Mouse (Mus musculus) limb, embryonic 11.5 days (tissue): ENCODE measurements around the gene Uevld. TPM values are rescaled to one million over a fixed set of nuclear protein-coding genes. Genes with fewer than 3 reads are reported as not detected.

Experiments used
- ATAC-seq: fragments of 200-750 bp; cut with Nextera tagmentation; 2 replicates; pipeline ENCODE4 v1.8.0; 2017; ENCODE audit warnings: low read depth; ENCODE audit not compliant: insufficient number of reproducible peaks, low FRiP score, low TSS enrichment
- DNase-seq: peaks from one replicate; pipeline ENCODE4 v3.0.0-alpha.2; 2015; ENCODE audit warnings: low spot score
- H3K27ac ChIP-seq: fragments of 300-500 bp; sonication (generic); replicated peaks from 2 replicates; pipeline ENCODE4 v1.5.1; 2014; ENCODE audit warnings: low read depth, mild to moderate bottlenecking, low read length
- H3K27me3 ChIP-seq: fragments of 300-500 bp; sonication (generic); 2 replicates; pipeline ENCODE4 v1.6.1; 2014; ENCODE audit warnings: mild to moderate bottlenecking, low read length, mixed read lengths; ENCODE audit not compliant: control insufficient read depth, insufficient read depth
- H3K36me3 ChIP-seq: fragments of 300-500 bp; sonication (generic); 2 replicates; pipeline ENCODE4 v1.6.1; 2014; ENCODE audit warnings: mild to moderate bottlenecking, low read length, moderate library complexity, mixed read lengths; ENCODE audit not compliant: control insufficient read depth, insufficient read depth
- H3K4me1 ChIP-seq: fragments of 300-500 bp; sonication (generic); 2 replicates; pipeline ENCODE4 v1.6.1; 2014; ENCODE audit warnings: low read length, mixed read lengths; ENCODE audit not compliant: control insufficient read depth, insufficient read depth
- H3K4me2 ChIP-seq: fragments of 300-500 bp; sonication (generic); 2 replicates; pipeline ENCODE4 v1.6.1; 2014; ENCODE audit warnings: low read depth, mild to moderate bottlenecking, moderate library complexity; ENCODE audit not compliant: severe bottlenecking
- H3K4me3 ChIP-seq: fragments of 300-500 bp; sonication (generic); 2 replicates; pipeline ENCODE4 v1.5.1; 2014; ENCODE audit warnings: low read depth, low read length
- H3K9ac ChIP-seq: fragments of 300-500 bp; sonication (generic); 2 replicates; pipeline ENCODE4 v1.6.1; 2014; ENCODE audit warnings: mild to moderate bottlenecking, low read length
- H3K9me3 ChIP-seq: fragments of 300-500 bp; sonication (generic); 2 replicates; pipeline ENCODE4 v1.6.1; 2016; ENCODE audit warnings: low read length; ENCODE audit not compliant: control insufficient read depth
- WGBS: fragments of 180-500 bp; shearing (Covaris S2); extraction: QIAGEN DNeasy Blood & Tissue Kit; methylation state at CpG from one replicate; pipeline ENCODE4 v1.1.7; 2014; 5-methylcytosine and 5-hydroxymethylcytosine counted together
- polyA plus RNA-seq: library from polyadenylated mRNA; unstranded; fragments of >200 nt; fragmentation: Nextera tagmentation; extraction: Ambion mirVana; gene quantifications from 2 replicates; pipeline ENCODE4 v1.2.1, GENCODE M21; 2014

Gene Uevld
- 14.3 and 15.2 TPM in 2 replicates for polyA plus RNA-seq

- no peaks in the 10 kb centered on the region for H3K9me3 ChIP-seq
- no peak within 1 kb of the TSS for H3K27ac ChIP-seq
- H3K4me2 ChIP-seq = peak within 1 kb of the TSS; percentile 65
- ATAC-seq = peak; percentile 92
- 2% methylated on average over 51 of the region's 51 CpGs for WGBS
- peak within 1 kb of the TSS; percentile 69 for H3K4me3 ChIP-seq
- H3K9ac ChIP-seq = peak within 1 kb of the TSS; percentile 72
- peak; percentile 98 for DNase-seq
- no peaks in the 10 kb centered on the region for H3K4me1 ChIP-seq
- H3K36me3 ChIP-seq = no peaks in the 10 kb centered on the region
- no peaks in the 10 kb centered on the region for H3K27me3 ChIP-seq
Observed at GRCm38 (mm10) chr7:46957831-46958691, at the start of gene Uevld. Uevld (minus strand) TSS chr7:46958527.

- Histone ChIP-seq H3K4me3 (peak overlapping the region; percentile 57), H3K9me3 (no peaks in the 10 kb centered on the region), H3K36me3 (no peaks in the 10 kb centered on the region), H3K4me2 (peak overlapping the region; percentile 73), H3K27ac (no peak overlapping the region), H3K4me1 (peaks cover 5% of the 10 kb centered on the region; the same call in 1 of the 2 replicates), H3K9ac (peak overlapping the region; percentile 49), H3K27me3 (no peaks in the 10 kb centered on the region)
- 0% methylated on average over 25 of the region's 25 CpGs for WGBS
- DNase-seq (no peak), ATAC-seq (peak; percentile 54)
Observed at GRCm38 (mm10) chr7:47007818-47008167, 49.5 kb upstream of the Uevld start.

- Histone ChIP-seq H3K9me3 (no peaks in the 10 kb centered on the region), H3K4me2 (peak overlapping the region; percentile 73), H3K4me1 (peaks cover 5% of the 10 kb centered on the region; the same call in 1 of the 2 replicates), H3K9ac (peak overlapping the region; percentile 49), H3K27me3 (no peaks in the 10 kb centered on the region), H3K36me3 (no peaks in the 10 kb centered on the region), H3K4me3 (peak overlapping the region; percentile 57), H3K27ac (no peak overlapping the region)
- 26% methylated on average over 21 of the region's 21 CpGs for WGBS
- DNase-seq (no peak), ATAC-seq (no peak)
Observed at GRCm38 (mm10) chr7:47007109-47007780, 48.9 kb upstream of the Uevld start.

- Histone ChIP-seq H3K27ac (no peak overlapping the region), H3K4me2 (no peak overlapping the region), H3K27me3 (no peaks in the 10 kb centered on the region), H3K9me3 (no peaks in the 10 kb centered on the region), H3K4me3 (no peak overlapping the region), H3K4me1 (peaks cover 5% of the 10 kb centered on the region; the same call in 1 of the 2 replicates), H3K9ac (no peak overlapping the region), H3K36me3 (0 out of 2 replicates have a peak, but pooled peaks cover under 1% of the 10 kb centered on the region)
- 37% methylated on average over 3 of the region's 3 CpGs for WGBS
- DNase-seq (no peak), ATAC-seq (no peak)
Observed at GRCm38 (mm10) chr7:47003411-47004115, 45.2 kb upstream of the Uevld start.

- DNase-seq (no peak), ATAC-seq (no peak)
- Histone ChIP-seq H3K36me3 (peaks cover 10% of the 10 kb centered on the region; the same call in 1 of the 2 replicates), H3K27ac (no peak overlapping the region), H3K4me1 (peaks cover 2% of the 10 kb centered on the region; the same call in 1 of the 2 replicates), H3K4me3 (no peak overlapping the region), H3K27me3 (no peaks in the 10 kb centered on the region), H3K9me3 (no peaks in the 10 kb centered on the region), H3K9ac (no peak overlapping the region), H3K4me2 (no peak overlapping the region)
- 81% methylated on average over 4 of the region's 4 CpGs for WGBS
Observed at GRCm38 (mm10) chr7:47001900-47002275, 43.6 kb upstream of the Uevld start.

- DNase-seq = no peak
- Histone ChIP-seq H3K4me3 (no peak overlapping the region), H3K27ac (no peak overlapping the region), H3K9ac (no peak overlapping the region), H3K36me3 (peaks cover 12% of the 10 kb centered on the region; the same call in 1 of the 2 replicates), H3K4me2 (no peak overlapping the region), H3K4me1 (no peaks in the 10 kb centered on the region), H3K27me3 (no peaks in the 10 kb centered on the region), H3K9me3 (no peaks in the 10 kb centered on the region)
- WGBS = 82% methylated on average over 5 of the region's 5 CpGs
- ATAC-seq = no peak
Observed at GRCm38 (mm10) chr7:47001125-47001899, 43.0 kb upstream of the Uevld start.

GRCm38 (mm10) chr7:47000644-47000983 lies 42.3 kb upstream of the Uevld start:
- 79% methylated on average over 3 of the region's 3 CpGs for WGBS
- Histone ChIP-seq H3K9ac (no peak overlapping the region), H3K4me3 (no peak overlapping the region), H3K9me3 (no peaks in the 10 kb centered on the region), H3K4me1 (no peaks in the 10 kb centered on the region), H3K27ac (no peak overlapping the region), H3K36me3 (peaks cover 12% of the 10 kb centered on the region; the same call in 1 of the 2 replicates), H3K4me2 (no peak overlapping the region), H3K27me3 (no peaks in the 10 kb centered on the region)
- ATAC-seq (no peak), DNase-seq (no peak)
